Mouse (Mus musculus) lung, adult 2 months (tissue): ENCODE results near the gene Arl16. TPM values are rescaled to one million over a fixed set of nuclear protein-coding genes. Genes with fewer than 3 reads are reported as not detected.

ENCODE experiments used
- DNase-seq: peaks from one replicate; pipeline ENCODE4 v3.0.0; 2022
- H3K4me1 ChIP-seq: fragments of 200-500 bp; 2 replicates; pipeline ENCODE4 v1.6.1; 2011; ENCODE audit warnings: low read length; ENCODE audit not compliant: control insufficient read depth, insufficient read depth
- H3K4me3 ChIP-seq: fragments of 200-500 bp; replicated peaks from 2 replicates; pipeline ENCODE3; 2011; ENCODE audit warnings: low read depth, mild to moderate bottlenecking, control low read depth, low read length; ENCODE audit errors: extremely low read depth
- CTCF ChIP-seq: fragments of 200-500 bp; IDR thresholded peaks from 2 replicates; pipeline ENCODE4 v1.5.1; 2011; ENCODE audit warnings: mild to moderate bottlenecking, low read length, control low read depth; ENCODE audit not compliant: insufficient read depth
- POLR2A ChIP-seq: fragments of 200-500 bp; IDR thresholded peaks from 2 replicates; pipeline ENCODE4 v1.6.1; 2011; ENCODE audit warnings: low read depth, mild to moderate bottlenecking, control low read depth, low read length, borderline replicate concordance; ENCODE audit errors: extremely low read depth
- WGBS: fragments of 180-500 bp; shearing (Covaris S2); methylation state at CpG from one replicate; pipeline ENCODE4 v1.1.7; 2018; 5-methylcytosine and 5-hydroxymethylcytosine counted together
- polyA plus RNA-seq: library from polyadenylated mRNA; depleted of rRNA; stranded (reverse); fragments of >200 nt; gene quantifications from 2 replicates; pipeline ENCODE4 v1.2.3, GENCODE M21; 2012

Arl16 gene
- polyA plus RNA-seq, 1 experiment, result 17.3 TPM

- H3K4me1 ChIP-seq, result peaks cover 14% of the 10 kb centered on the region
- no peak overlapping the region for H3K4me3 ChIP-seq
- 47% methylated on average over 3 of the region's 3 CpGs for WGBS
- no peak for DNase-seq
- TF ChIP-seq POLR2A (no peak), CTCF (no peak)
These were observed 25.9 kb upstream of the Arl16 start for GRCm38 (mm10) chr11:120493351-120493750.

GRCm38 (mm10) chr11:120492878-120493203, 25.4 kb upstream of the Arl16 start:
- TF ChIP-seq CTCF, result no peak
- no peak for TF ChIP-seq POLR2A
- WGBS, result 21% methylated on average over 3 of the region's 3 CpGs
- DNase-seq, result no peak
- Histone ChIP-seq H3K4me1 (peaks cover 14% of the 10 kb centered on the region), H3K4me3 (peak overlapping the region; percentile 21)

DNA sequence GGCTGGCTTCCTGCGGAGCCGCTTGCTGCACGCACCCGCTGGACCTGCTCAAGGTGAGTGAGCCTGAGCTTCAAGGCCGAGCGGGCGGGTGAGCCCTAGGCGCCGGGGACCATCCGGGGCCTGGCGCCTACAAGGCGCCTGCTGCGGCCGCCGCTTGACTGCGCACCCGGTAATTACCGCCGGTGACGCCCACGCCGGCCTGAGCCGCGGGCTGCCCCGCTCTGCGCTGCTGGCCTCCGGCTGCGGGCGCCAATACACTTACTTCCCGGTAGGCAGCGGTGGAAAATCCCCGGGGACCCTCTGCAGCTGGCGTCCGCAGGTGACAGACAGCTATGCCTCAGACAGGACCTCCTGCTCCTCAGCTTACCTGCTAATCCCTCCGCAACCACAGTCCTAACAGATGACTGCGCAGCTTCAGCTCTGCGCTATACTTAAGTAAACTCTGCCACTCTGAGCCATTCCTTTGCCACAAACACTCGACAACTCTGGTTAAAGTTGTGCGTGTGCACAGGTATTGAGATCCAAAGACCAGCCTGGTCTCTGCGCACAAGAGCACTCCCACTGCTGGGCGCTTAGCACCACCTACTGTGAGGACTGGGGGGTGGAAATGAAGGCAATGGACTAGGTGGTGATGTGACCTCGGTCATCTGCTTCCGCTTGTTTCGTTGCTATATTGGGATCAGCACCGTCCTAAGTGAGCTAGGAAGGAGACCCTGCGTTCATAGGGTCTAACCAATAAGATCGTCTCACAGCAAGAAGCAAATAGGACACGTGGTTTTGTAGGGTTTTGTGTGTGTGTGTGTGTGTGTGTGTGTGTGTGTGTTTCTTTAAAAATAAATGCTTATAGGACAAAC, 24.8 kb upstream of the Arl16 start:
- DNase-seq, result peak; percentile 52
- peaks cover 14% of the 10 kb centered on the region for H3K4me1 ChIP-seq
- WGBS, result under 1% methylated on average over 48 of the region's 48 CpGs

GRCm38 (mm10) chr11:120491317-120492023, 24.1 kb upstream of the Arl16 start, which contains the start of gene Slc25a10:
Slc25a10 (plus strand) TSS chr11:120491840.
- peak; percentile 85 for DNase-seq
- peak; percentile 37; the same call in 1 of the 2 replicates for TF ChIP-seq POLR2A
- TF ChIP-seq CTCF, result no peak
- Histone ChIP-seq H3K4me1 (peaks cover 14% of the 10 kb centered on the region), H3K4me3 (peak within 1 kb of the TSS; percentile 98)
- under 1% methylated on average over 35 of the region's 35 CpGs for WGBS

More for the DNA sequence above, 24.8 kb upstream of the Arl16 start:
- TF ChIP-seq POLR2A (peak; percentile 48; the same call in 1 of the 2 replicates), CTCF (peak; percentile 29; the same call in 1 of the 2 replicates)
- H3K4me3 ChIP-seq, result peak overlapping the region; percentile 98

- Histone ChIP-seq H3K4me1 (peaks cover 16% of the 10 kb centered on the region), H3K4me3 (no peak overlapping the region)
- peak; percentile 42 for DNase-seq
- 29% methylated on average over 4 of the region's 4 CpGs for WGBS
- TF ChIP-seq POLR2A (no peak), CTCF (no peak)
These were observed 23.1 kb upstream of the Arl16 start for GRCm38 (mm10) chr11:120490291-120491046.

GRCm38 (mm10) chr11:120489054-120489761, 21.8 kb upstream of the Arl16 start:
- no peak overlapping the region for H3K4me3 ChIP-seq
- peak; percentile 80 for TF ChIP-seq CTCF
- no peak; the same call in 1 of the 2 replicates for TF ChIP-seq POLR2A
- WGBS, result 59% methylated on average over 4 of the region's 4 CpGs
- peak; percentile 59 for DNase-seq
- peaks cover 21% of the 10 kb centered on the region for H3K4me1 ChIP-seq

DNA sequence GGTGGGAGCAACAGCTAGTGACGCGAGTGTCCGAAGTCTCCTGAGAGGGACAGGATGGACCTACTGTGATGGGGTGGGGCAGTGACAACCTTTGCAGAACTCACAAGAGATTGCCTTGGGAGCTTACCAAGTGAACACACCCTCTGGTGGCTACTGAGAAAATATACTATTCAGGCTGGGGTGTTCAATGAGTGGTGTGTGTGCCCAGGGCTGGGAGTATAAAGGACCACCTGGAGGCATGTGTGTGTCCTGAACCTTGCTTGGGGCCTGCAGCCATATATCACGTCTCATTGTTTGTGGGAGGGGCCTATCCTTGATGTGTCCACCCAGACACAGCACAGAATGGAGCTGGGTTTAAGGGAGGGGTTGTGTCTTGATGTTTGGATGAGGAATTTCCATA, 21.1 kb upstream of the Arl16 start:
- 71% methylated on average over 4 of the region's 4 CpGs for WGBS
- DNase-seq, result no peak
- no peak overlapping the region for H3K4me3 ChIP-seq
- H3K4me1 ChIP-seq, result peaks cover 21% of the 10 kb centered on the region
- TF ChIP-seq CTCF, result no peak
- TF ChIP-seq POLR2A, result no peak

DNA sequence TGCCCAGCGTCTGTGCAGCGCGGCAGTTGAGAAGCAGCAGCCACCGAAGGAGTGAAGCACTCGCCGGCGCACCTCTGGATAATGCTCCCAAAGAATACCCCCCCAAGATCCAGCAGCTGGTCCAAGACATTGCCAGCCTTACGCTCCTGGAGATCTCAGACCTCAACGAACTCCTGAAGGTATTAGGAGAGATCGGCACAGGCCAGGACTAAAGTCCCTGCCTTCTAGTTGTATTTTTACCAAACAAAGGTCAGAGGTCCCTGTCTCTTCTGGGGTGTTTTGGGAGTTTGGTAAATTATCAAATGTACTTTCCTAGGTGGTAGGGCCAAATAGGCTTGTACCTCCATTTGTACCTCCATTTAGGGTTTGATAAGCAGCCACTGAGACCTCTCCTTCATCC, 17.8 kb upstream of the Arl16 start:
- TF ChIP-seq POLR2A (no peak), CTCF (no peak)
- peaks cover 10% of the 10 kb centered on the region for H3K4me1 ChIP-seq
- no peak for DNase-seq
- peak overlapping the region; percentile 68 for H3K4me3 ChIP-seq
- 7% methylated on average over 10 of the region's 10 CpGs for WGBS
